Mouse (Mus musculus): ENCODE data around the gene Hoxc4. TPM values are rescaled to one million over a fixed set of nuclear protein-coding genes. Genes with fewer than 3 reads are reported as not detected.
A peak's percentile ranks its signal among the peaks of the same experiment; 100 is the strongest.

Gene Hoxc4
- polyA plus RNA-seq, 1 experiment from 2014 or later = 0.45 TPM

DNA sequence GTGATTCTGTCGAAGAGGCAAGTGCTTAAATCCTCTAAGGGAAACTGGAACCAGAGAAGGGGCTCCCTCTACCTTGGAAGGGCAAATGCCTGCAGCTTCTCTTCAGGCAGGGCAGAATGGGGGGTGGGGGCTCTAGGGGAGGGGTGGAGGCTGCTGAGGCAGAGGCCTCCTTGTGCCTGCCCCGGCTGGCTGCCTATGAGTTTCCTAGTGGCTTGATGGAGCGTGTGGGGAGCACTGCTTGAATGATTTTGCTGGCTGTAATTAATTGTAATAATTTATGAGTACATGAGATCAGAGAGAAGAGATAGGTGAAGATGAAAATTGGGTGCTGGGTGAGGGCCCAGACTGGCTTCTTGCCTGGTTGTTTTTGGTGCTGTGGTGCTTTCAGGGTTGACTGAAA is 33.8 kb upstream of the Hoxc4 start:
- H3K36me3 ChIP-seq (ENCODE audit: control insufficient read depth, insufficient read depth) = no peaks in the 10 kb centered on the region
- H3K9ac ChIP-seq (ENCODE audit: low read length) = no peak overlapping the region
- H3K4me2 ChIP-seq (ENCODE audit: low read depth, low read length) = no peak overlapping the region
- no peak overlapping the region for H3K27ac ChIP-seq (ENCODE audit: low read length)
- peaks cover 91% of the 10 kb centered on the region for H3K27me3 ChIP-seq (ENCODE audit: control insufficient read depth, insufficient read depth, low read length)
- no peaks in the 10 kb centered on the region for H3K9me3 ChIP-seq (replicated peaks; ENCODE audit: control insufficient read depth, low read length)
- 3% methylated on average over 3 of the region's 3 CpGs for WGBS
- H3K4me3 ChIP-seq (ENCODE audit: low read length) = no peak overlapping the region
- no peak for ATAC-seq (replicated peaks; ENCODE audit: extremely low read depth, insufficient read depth, low FRiP score)
- peaks cover 7% of the 10 kb centered on the region for H3K4me1 ChIP-seq (ENCODE audit: control insufficient read depth, insufficient read depth, low read length)

DNA sequence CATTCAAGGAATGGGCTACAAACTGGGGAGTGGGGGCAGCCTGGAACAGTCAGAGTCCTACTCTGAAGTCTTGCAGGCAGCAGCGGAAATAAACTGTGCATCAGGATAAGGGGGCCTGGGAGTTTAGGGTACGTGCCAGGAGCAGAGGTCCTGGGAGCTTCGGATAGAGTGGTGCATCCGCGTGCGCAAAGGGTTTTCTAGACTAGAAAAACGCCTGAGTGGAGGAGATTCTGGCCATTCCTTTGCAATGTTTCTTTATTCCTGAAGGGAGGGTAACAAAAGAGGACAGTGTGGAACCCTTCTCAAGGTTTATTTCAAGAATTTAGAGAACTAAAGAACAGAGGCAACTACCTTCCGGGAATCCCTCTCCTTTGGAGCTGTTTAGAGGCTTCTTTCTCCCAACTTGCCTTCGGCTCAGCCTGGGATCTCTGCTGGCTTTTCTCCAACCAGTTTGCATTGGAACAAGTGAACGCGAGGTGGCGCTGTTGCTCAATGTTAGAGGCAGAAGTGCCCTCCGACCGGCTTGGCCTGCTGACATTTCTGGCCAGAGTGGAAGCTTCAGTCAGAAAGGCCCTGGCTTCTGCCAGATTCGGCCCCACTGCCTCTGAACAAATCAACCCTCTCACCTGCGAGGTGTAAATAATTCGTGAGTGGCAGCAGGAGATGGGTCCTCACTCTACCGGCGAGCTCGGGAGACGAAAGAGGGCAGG is 31.5 kb upstream of the Hoxc4 start:
- Histone ChIP-seq H3K27me3 (ENCODE audit: control insufficient read depth, insufficient read depth, low read length) (peaks cover 89% of the 10 kb centered on the region), H3K9ac (ENCODE audit: low read length) (no peak overlapping the region), H3K4me2 (ENCODE audit: low read depth, low read length) (no peak overlapping the region), H3K4me1 (ENCODE audit: control insufficient read depth, insufficient read depth, low read length) (no peaks in the 10 kb centered on the region), H3K36me3 (ENCODE audit: control insufficient read depth, insufficient read depth) (no peaks in the 10 kb centered on the region), H3K9me3 (replicated peaks; ENCODE audit: control insufficient read depth, low read length) (no peaks in the 10 kb centered on the region), H3K4me3 (ENCODE audit: low read length) (no peak overlapping the region), H3K27ac (ENCODE audit: low read length) (no peak overlapping the region)
- ATAC-seq (replicated peaks; ENCODE audit: extremely low read depth, insufficient read depth, low FRiP score) = peak; percentile 41; the same call in 1 of the 2 replicates
- WGBS = 2% methylated on average over 21 of the region's 21 CpGs

DNA sequence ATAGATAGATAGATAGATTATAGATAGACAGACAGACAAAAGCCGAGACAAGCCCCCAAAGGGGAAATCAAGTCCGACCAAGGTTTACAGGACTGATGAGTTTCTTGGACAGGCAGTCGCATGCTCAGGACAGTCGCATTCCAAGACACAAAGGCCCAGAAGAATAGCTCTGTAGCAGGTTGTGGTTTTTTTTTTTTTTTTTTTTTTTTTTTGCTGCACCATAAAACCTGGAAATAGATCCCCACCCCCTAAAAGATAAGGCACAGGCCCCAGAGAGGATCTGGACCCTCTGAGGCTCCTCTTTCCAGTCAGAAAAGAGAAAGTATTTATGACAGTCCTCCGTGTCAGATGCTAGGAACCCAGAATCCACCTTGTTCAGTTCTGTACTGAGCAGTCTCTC is 30.7 kb upstream of the Hoxc4 start:
- H3K9ac ChIP-seq (ENCODE audit: low read length) = no peak overlapping the region
- WGBS = 21% methylated on average over 5 of the region's 5 CpGs
- no peaks in the 10 kb centered on the region for H3K4me1 ChIP-seq (ENCODE audit: control insufficient read depth, insufficient read depth, low read length)
- H3K4me2 ChIP-seq (ENCODE audit: low read depth, low read length) = no peak overlapping the region
- H3K36me3 ChIP-seq (ENCODE audit: control insufficient read depth, insufficient read depth) = no peaks in the 10 kb centered on the region
- H3K27ac ChIP-seq (ENCODE audit: low read length) = no peak overlapping the region
- no peak overlapping the region for H3K4me3 ChIP-seq (ENCODE audit: low read length)
- H3K9me3 ChIP-seq (replicated peaks; ENCODE audit: control insufficient read depth, low read length) = no peaks in the 10 kb centered on the region
- no peak for ATAC-seq (replicated peaks; ENCODE audit: extremely low read depth, insufficient read depth, low FRiP score)
- peaks cover 90% of the 10 kb centered on the region for H3K27me3 ChIP-seq (ENCODE audit: control insufficient read depth, insufficient read depth, low read length)

DNA sequence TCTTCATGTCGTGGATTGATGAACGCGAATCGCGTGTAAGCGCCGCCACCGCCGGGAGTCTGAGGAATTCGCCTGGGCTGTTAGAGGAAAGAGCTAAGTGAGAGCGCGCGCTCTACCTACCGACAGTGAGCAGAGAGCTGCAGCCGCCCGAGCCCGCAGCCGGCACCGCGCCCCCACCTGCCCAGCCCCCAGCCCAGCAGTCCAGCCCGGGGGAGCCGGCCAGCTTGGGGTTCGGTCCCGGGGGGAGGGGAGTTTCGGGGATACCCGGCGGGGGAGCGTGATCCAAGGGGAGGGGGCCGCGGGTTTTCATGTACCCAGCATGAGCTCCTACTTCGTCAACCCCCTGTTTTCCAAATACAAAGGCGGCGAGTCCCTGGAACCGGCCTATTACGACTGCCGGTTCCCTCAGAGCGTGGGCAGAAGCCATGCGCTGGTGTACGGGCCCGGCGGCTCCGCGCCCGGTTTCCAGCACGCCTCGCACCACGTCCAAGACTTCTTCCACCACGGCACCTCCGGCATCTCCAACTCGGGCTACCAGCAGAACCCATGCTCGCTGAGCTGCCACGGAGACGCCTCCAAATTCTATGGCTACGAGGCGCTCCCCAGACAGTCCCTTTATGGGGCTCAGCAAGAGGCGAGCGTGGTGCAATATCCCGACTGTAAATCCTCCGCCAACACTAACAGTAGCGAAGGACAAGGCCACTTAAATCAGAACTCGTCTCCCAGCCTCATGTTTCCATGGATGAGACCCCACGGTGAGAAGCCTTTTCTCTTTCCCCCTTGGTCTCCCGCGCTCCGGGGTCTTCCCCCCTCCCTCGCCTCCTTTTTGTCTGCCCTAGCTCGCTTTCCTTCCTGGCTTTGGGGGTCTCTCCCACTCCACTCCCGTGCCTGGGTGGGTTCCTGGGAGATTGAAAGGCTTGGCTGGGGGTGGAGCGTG is 28.0 kb upstream of the Hoxc4 start, which contains the start of gene Hoxc8:
Gene Hoxc8, plus strand, starts transcription at position 147 of the 937 bp plus-strand sequence.
- peak within 1 kb of the TSS; percentile 17; the same call in 1 of the 2 replicates for H3K4me3 ChIP-seq (ENCODE audit: low read length)
- H3K4me2 ChIP-seq (ENCODE audit: low read depth, low read length) = peak within 1 kb of the TSS; percentile 10; the same call in 1 of the 2 replicates
- 2% methylated on average over 69 of the region's 69 CpGs for whole genome bisulfite sequencing

DNA sequence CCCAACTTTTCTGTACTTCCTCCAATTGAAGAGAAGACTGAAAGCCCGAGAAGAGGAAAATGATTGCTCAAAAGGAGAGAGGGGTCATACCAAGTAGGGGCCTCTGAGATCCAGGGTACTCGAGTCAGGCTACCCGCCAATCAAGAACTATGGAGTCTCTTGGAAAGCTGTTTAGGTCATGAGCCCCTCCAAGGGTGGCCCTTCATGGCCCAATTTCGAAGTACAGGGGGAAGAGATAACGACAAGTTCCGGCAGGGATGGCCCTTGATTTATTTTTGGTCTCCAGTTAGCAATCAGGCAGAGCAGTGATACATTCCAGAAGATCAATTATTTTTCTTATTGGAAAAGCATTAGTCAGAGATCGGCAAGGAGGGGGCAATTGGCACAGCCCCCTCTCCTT is 27.0 kb upstream of the Hoxc4 start:
- Histone ChIP-seq H3K4me2 (ENCODE audit: low read depth, low read length) (no peak overlapping the region), H3K36me3 (ENCODE audit: control insufficient read depth, insufficient read depth) (no peaks in the 10 kb centered on the region), H3K4me3 (ENCODE audit: low read length) (no peak overlapping the region), H3K9ac (ENCODE audit: low read length) (no peak overlapping the region), H3K4me1 (ENCODE audit: control insufficient read depth, insufficient read depth, low read length) (no peaks in the 10 kb centered on the region), H3K27me3 (ENCODE audit: control insufficient read depth, insufficient read depth, low read length) (peaks cover 92% of the 10 kb centered on the region), H3K27ac (ENCODE audit: low read length) (no peak overlapping the region), H3K9me3 (replicated peaks; ENCODE audit: control insufficient read depth, low read length) (no peaks in the 10 kb centered on the region)
- WGBS = 2% methylated on average over 7 of the region's 7 CpGs
- ATAC-seq (replicated peaks; ENCODE audit: extremely low read depth, insufficient read depth, low FRiP score) = no peak

More for the DNA sequence above, 28.0 kb upstream of the Hoxc4 start, which contains the start of gene Hoxc8:
- Histone ChIP-seq H3K4me1 (ENCODE audit: control insufficient read depth, insufficient read depth, low read length) (no peaks in the 10 kb centered on the region), H3K9me3 (replicated peaks; ENCODE audit: control insufficient read depth, low read length) (no peaks in the 10 kb centered on the region), H3K27ac (ENCODE audit: low read length) (no peak within 1 kb of the TSS), H3K27me3 (ENCODE audit: control insufficient read depth, insufficient read depth, low read length) (peaks cover 93% of the 10 kb centered on the region), H3K36me3 (ENCODE audit: control insufficient read depth, insufficient read depth) (no peaks in the 10 kb centered on the region), H3K9ac (ENCODE audit: low read length) (no peak within 1 kb of the TSS)
- ATAC-seq (replicated peaks; ENCODE audit: extremely low read depth, insufficient read depth, low FRiP score) = no peak

DNA sequence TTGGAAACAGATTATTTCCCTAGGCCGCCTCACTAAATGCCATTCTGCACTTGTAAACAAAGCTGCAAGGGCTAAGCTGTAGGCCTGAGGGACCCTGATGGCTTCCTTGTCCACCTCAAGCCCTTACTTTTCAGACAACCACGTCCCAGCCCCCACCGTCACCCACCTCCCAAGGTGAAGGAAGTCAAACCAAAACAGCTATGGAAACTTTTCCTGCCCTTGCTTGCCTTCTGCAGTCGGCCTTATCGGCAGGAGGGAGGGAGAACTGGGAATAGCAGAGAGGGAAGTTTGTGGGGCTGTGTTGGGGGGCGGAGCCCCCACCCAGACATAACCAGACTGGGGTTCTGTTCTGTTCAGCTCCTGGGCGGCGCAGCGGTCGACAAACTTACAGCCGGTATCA is 26.5 kb upstream of the Hoxc4 start:
- Histone ChIP-seq H3K4me3 (ENCODE audit: low read length) (no peak overlapping the region), H3K36me3 (ENCODE audit: control insufficient read depth, insufficient read depth) (no peaks in the 10 kb centered on the region), H3K27me3 (ENCODE audit: control insufficient read depth, insufficient read depth, low read length) (peaks cover 90% of the 10 kb centered on the region), H3K4me1 (ENCODE audit: control insufficient read depth, insufficient read depth, low read length) (no peaks in the 10 kb centered on the region), H3K27ac (ENCODE audit: low read length) (no peak overlapping the region), H3K9me3 (replicated peaks; ENCODE audit: control insufficient read depth, low read length) (no peaks in the 10 kb centered on the region), H3K9ac (ENCODE audit: low read length) (no peak overlapping the region), H3K4me2 (ENCODE audit: low read depth, low read length) (no peak overlapping the region)
- 1% methylated on average over 11 of the region's 11 CpGs for WGBS
- ATAC-seq (replicated peaks; ENCODE audit: extremely low read depth, insufficient read depth, low FRiP score) = no peak

DNA sequence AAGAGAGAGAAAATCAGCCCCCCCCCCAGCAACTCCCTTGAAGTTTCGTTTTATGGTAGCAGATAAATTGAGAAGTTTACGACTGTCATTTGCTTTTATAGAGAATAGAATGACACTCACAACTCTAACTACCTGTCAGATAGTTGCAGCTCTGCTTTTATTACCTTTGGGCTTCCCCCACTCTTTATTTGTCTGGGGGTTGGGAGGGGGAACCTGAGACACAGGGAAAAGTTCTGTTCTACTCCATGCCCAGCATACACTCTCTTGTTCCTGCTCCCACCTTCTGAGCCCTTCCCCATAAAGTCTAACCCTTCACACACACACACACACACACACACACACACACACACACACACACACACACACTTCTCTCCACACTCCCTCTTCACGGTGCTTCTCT is 25.9 kb upstream of the Hoxc4 start:
- Histone ChIP-seq H3K9me3 (replicated peaks; ENCODE audit: control insufficient read depth, low read length) (no peaks in the 10 kb centered on the region), H3K4me1 (ENCODE audit: control insufficient read depth, insufficient read depth, low read length) (no peaks in the 10 kb centered on the region), H3K4me2 (ENCODE audit: low read depth, low read length) (no peak overlapping the region), H3K9ac (ENCODE audit: low read length) (no peak overlapping the region), H3K27me3 (ENCODE audit: control insufficient read depth, insufficient read depth, low read length) (peaks cover 91% of the 10 kb centered on the region), H3K36me3 (ENCODE audit: control insufficient read depth, insufficient read depth) (no peaks in the 10 kb centered on the region), H3K4me3 (ENCODE audit: low read length) (no peak overlapping the region), H3K27ac (ENCODE audit: low read length) (no peak overlapping the region)
- no peak for ATAC-seq (replicated peaks; ENCODE audit: extremely low read depth, insufficient read depth, low FRiP score)
- 1% methylated on average over 3 of the region's 3 CpGs for WGBS

DNA sequence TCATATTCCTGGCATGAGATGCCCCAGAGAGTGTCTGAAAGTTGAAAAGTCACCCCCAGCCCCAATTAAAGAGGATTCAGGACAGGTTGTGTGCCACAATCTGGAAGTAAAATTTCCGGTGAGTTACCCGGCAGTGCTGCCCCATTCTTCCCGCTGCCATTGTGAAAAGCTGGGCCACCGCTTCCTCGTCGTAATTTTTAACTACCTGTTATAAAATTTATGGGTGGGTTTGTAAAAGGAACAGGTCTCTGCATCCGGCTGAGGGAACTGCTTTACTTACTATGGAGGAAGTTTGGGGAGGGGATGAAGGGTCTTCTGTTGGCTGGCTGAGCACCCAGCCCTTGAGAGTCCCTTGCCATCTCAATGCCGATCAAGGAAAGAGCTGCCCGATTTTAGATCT is 22.2 kb upstream of the Hoxc4 start:
- H3K4me3 ChIP-seq (ENCODE audit: low read length) = no peak overlapping the region
- H3K27ac ChIP-seq (ENCODE audit: low read length) = no peak overlapping the region
- H3K4me1 ChIP-seq (ENCODE audit: control insufficient read depth, insufficient read depth, low read length) = peaks cover 9% of the 10 kb centered on the region; the same call in 1 of the 2 replicates
- ATAC-seq (replicated peaks; ENCODE audit: extremely low read depth, insufficient read depth, low FRiP score) = no peak
- no peaks in the 10 kb centered on the region for H3K9me3 ChIP-seq (replicated peaks; ENCODE audit: control insufficient read depth, low read length)
- H3K9ac ChIP-seq (ENCODE audit: low read length) = no peak overlapping the region
- no peak overlapping the region for H3K4me2 ChIP-seq (ENCODE audit: low read depth, low read length)
- H3K27me3 ChIP-seq (ENCODE audit: control insufficient read depth, insufficient read depth, low read length) = peaks cover 95% of the 10 kb centered on the region
- 2% methylated on average over 9 of the region's 9 CpGs for WGBS
- no peaks in the 10 kb centered on the region for H3K36me3 ChIP-seq (ENCODE audit: control insufficient read depth, insufficient read depth)

DNA sequence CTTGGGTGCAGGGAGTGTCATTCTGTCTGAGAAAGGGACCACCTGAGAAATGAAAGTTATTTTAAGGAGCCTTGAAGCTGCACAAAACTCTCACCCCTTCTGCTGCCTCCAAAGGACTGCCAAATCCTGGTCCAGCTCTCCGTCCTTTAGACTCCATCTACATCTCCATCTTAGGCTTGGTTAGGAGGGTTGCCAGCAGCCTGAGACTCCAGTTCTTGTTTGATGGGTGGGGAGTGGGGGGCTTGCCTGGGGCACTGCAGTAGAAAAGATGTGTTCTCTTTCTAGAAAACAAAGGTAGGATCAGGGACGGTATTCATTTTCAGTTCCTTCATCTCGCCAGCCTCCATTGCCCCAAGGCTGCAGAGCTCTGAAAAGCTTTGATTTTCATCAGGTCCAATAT is 21.3 kb upstream of the Hoxc4 start:
- WGBS = 1% methylated on average over 3 of the region's 3 CpGs
- Histone ChIP-seq H3K4me3 (ENCODE audit: low read length) (no peak overlapping the region), H3K4me1 (ENCODE audit: control insufficient read depth, insufficient read depth, low read length) (peaks cover 10% of the 10 kb centered on the region; the same call in 1 of the 2 replicates), H3K9ac (ENCODE audit: low read length) (no peak overlapping the region), H3K4me2 (ENCODE audit: low read depth, low read length) (no peak overlapping the region), H3K36me3 (ENCODE audit: control insufficient read depth, insufficient read depth) (no peaks in the 10 kb centered on the region), H3K27me3 (ENCODE audit: control insufficient read depth, insufficient read depth, low read length) (peaks cover 93% of the 10 kb centered on the region), H3K27ac (ENCODE audit: low read length) (no peak overlapping the region), H3K9me3 (replicated peaks; ENCODE audit: control insufficient read depth, low read length) (no peaks in the 10 kb centered on the region)
- ATAC-seq (replicated peaks; ENCODE audit: extremely low read depth, insufficient read depth, low FRiP score) = no peak
